Mouse (Mus musculus): ENCODE results near the gene Efna2. TPM values are rescaled to one million over a fixed set of nuclear protein-coding genes. Genes with fewer than 3 reads are reported as not detected.

The Efna2 gene
- total and polyA plus RNA-seq, 2 experiments from 2014 or later: 51.1 to 52.1 TPM

- ATAC-seq (ENCODE audit: low FRiP score) (peak; percentile 87), DNase-seq (ENCODE audit: low spot score) (peak; percentile 99)
- Histone ChIP-seq H3K4me2 (ENCODE audit: low read depth, low read length, poor library complexity, severe bottlenecking) (peak overlapping the region; percentile 58), H3K9me3 (ENCODE audit: low read length) (no peaks in the 10 kb centered on the region), H3K4me1 (ENCODE audit: insufficient read depth, low read length) (peaks cover 14% of the 10 kb centered on the region), H3K36me3 (ENCODE audit: insufficient read depth, low read length) (peaks cover 28% of the 10 kb centered on the region), H3K4me3 (ENCODE audit: low read depth, low read length) (peak overlapping the region; percentile 42), H3K27ac (ENCODE audit: low read depth, low read length) (peak overlapping the region; percentile 84), H3K27me3 (ENCODE audit: insufficient read depth, low read length) (no peaks in the 10 kb centered on the region), H3K9ac (replicated peaks; ENCODE audit: low read length, poor library complexity, severe bottlenecking) (peak overlapping the region; percentile 51)
- no peak for TF ChIP-seq CTCF (IDR thresholded peaks at IDR 0.05)
- WGBS: under 1% methylated on average over 55 of the region's 55 CpGs
Observed at GRCm38 (mm10) chr10:80159561-80160454, 19.5 kb upstream of the Efna2 start.

- ATAC-seq (ENCODE audit: low FRiP score) (no peak), DNase-seq (ENCODE audit: low spot score) (peak; percentile 56)
- H3K27ac ChIP-seq (ENCODE audit: low read depth, low read length): peak overlapping the region; percentile 84
- peaks cover 16% of the 10 kb centered on the region for H3K4me1 ChIP-seq (ENCODE audit: insufficient read depth, low read length)
- H3K9me3 ChIP-seq (ENCODE audit: low read length): no peaks in the 10 kb centered on the region
- H3K27me3 ChIP-seq (ENCODE audit: insufficient read depth, low read length): no peaks in the 10 kb centered on the region
- 4% methylated on average over 32 of the region's 33 CpGs for WGBS
- H3K9ac ChIP-seq (replicated peaks; ENCODE audit: low read length, poor library complexity, severe bottlenecking): peak overlapping the region; percentile 33; the same call in 1 of the 2 replicates
- TF ChIP-seq CTCF (IDR thresholded peaks at IDR 0.05): no peak
- H3K36me3 ChIP-seq (ENCODE audit: insufficient read depth, low read length): peaks cover 19% of the 10 kb centered on the region
- peak overlapping the region; percentile 42 for H3K4me3 ChIP-seq (ENCODE audit: low read depth, low read length)
- peak overlapping the region; percentile 58 for H3K4me2 ChIP-seq (ENCODE audit: low read depth, low read length, poor library complexity, severe bottlenecking)
Observed at GRCm38 (mm10) chr10:80160455-80161371, 18.6 kb upstream of the Efna2 start.

GRCm38 (mm10) chr10:80161522-80162242 lies 17.6 kb upstream of the Efna2 start:
- 0 out of 2 replicates have a peak overlapping the region, but pooled peaks have one; percentile 51 for H3K27ac ChIP-seq (ENCODE audit: low read depth, low read length)
- TF ChIP-seq CTCF (IDR thresholded peaks at IDR 0.05): no peak
- WGBS: 24% methylated on average over 7 of the region's 7 CpGs
- H3K27me3 ChIP-seq (ENCODE audit: insufficient read depth, low read length): no peaks in the 10 kb centered on the region
- peak overlapping the region; percentile 58; the same call in 1 of the 2 replicates for H3K4me2 ChIP-seq (ENCODE audit: low read depth, low read length, poor library complexity, severe bottlenecking)
- no peak overlapping the region for H3K4me3 ChIP-seq (ENCODE audit: low read depth, low read length)
- DNase-seq (ENCODE audit: low spot score) (no peak), ATAC-seq (ENCODE audit: low FRiP score) (no peak)
- no peaks in the 10 kb centered on the region for H3K9me3 ChIP-seq (ENCODE audit: low read length)
- peak overlapping the region; percentile 33; the same call in 1 of the 2 replicates for H3K9ac ChIP-seq (replicated peaks; ENCODE audit: low read length, poor library complexity, severe bottlenecking)
- H3K4me1 ChIP-seq (ENCODE audit: insufficient read depth, low read length): peaks cover 18% of the 10 kb centered on the region
- H3K36me3 ChIP-seq (ENCODE audit: insufficient read depth, low read length): peaks cover 9% of the 10 kb centered on the region

- ATAC-seq (ENCODE audit: low FRiP score) (no peak), DNase-seq (ENCODE audit: low spot score) (no peak)
- 88% methylated on average over 3 of the region's 3 CpGs for WGBS
- H3K36me3 ChIP-seq (ENCODE audit: insufficient read depth, low read length): peaks cover 4% of the 10 kb centered on the region; the same call in 1 of the 2 replicates
- H3K4me3 ChIP-seq (ENCODE audit: low read depth, low read length): no peak overlapping the region
- H3K27me3 ChIP-seq (ENCODE audit: insufficient read depth, low read length): no peaks in the 10 kb centered on the region
- H3K4me2 ChIP-seq (ENCODE audit: low read depth, low read length, poor library complexity, severe bottlenecking): no peak overlapping the region
- no peak for TF ChIP-seq CTCF (IDR thresholded peaks at IDR 0.05)
- no peak overlapping the region for H3K9ac ChIP-seq (replicated peaks; ENCODE audit: low read length, poor library complexity, severe bottlenecking)
- peaks cover 18% of the 10 kb centered on the region for H3K4me1 ChIP-seq (ENCODE audit: insufficient read depth, low read length)
- no peak overlapping the region for H3K27ac ChIP-seq (ENCODE audit: low read depth, low read length)
- H3K9me3 ChIP-seq (ENCODE audit: low read length): no peaks in the 10 kb centered on the region
Observed at GRCm38 (mm10) chr10:80162243-80162608, 17.1 kb upstream of the Efna2 start.

GRCm38 (mm10) chr10:80162716-80163299 lies 16.5 kb upstream of the Efna2 start:
- DNase-seq (ENCODE audit: low spot score) (no peak), ATAC-seq (ENCODE audit: low FRiP score) (no peak)
- Histone ChIP-seq H3K4me3 (ENCODE audit: low read depth, low read length) (no peak overlapping the region), H3K9me3 (ENCODE audit: low read length) (no peaks in the 10 kb centered on the region), H3K27ac (ENCODE audit: low read depth, low read length) (no peak overlapping the region), H3K4me1 (ENCODE audit: insufficient read depth, low read length) (peaks cover 18% of the 10 kb centered on the region), H3K27me3 (ENCODE audit: insufficient read depth, low read length) (no peaks in the 10 kb centered on the region), H3K36me3 (ENCODE audit: insufficient read depth, low read length) (no peaks in the 10 kb centered on the region), H3K4me2 (ENCODE audit: low read depth, low read length, poor library complexity, severe bottlenecking) (no peak overlapping the region), H3K9ac (replicated peaks; ENCODE audit: low read length, poor library complexity, severe bottlenecking) (no peak overlapping the region)
- WGBS: 79% methylated on average over 6 of the region's 6 CpGs
- TF ChIP-seq CTCF (IDR thresholded peaks at IDR 0.05): no peak
